Mouse (Mus musculus): ENCODE results near the gene Sycp2. TPM values are rescaled to one million over a fixed set of nuclear protein-coding genes. Genes with fewer than 3 reads are reported as not detected.

The Sycp2 gene
- total RNA-seq, 2 experiments from 2014 or later, result 2.1 to 3.1 TPM

Other genes with a start within 250 kb of the Sycp2 start
- gene Ppp1r3d, start 6.8 kb upstream of the Sycp2 start, total RNA-seq (2021), result 10 to 100 TPM; 25.1 to 25.9 TPM
- 10 to 100 TPM; 12.6 to 14.0 TPM for gene Fam217b, start 6.8 kb upstream of the Sycp2 start, total RNA-seq (2021)
- under 1 TPM; 0.12 to 0.25 TPM for gene Cdh26, start 22.8 kb upstream of the Sycp2 start, total RNA-seq (2021)

All from heart, postnatal 4 days (tissue).